Mouse (Mus musculus) lung, embryonic 16.5 days (tissue): ENCODE data around the gene Msx2. TPM values are rescaled to one million over a fixed set of nuclear protein-coding genes. Genes with fewer than 3 reads are reported as not detected.

ENCODE experiments used
- ATAC-seq: fragments of 200-750 bp; cut with Nextera tagmentation; 2 replicates; pipeline ENCODE4 v1.8.0; 2017; ENCODE audit warnings: low read depth, mild to moderate bottlenecking, moderate library complexity
- H3K27ac ChIP-seq: fragments of 300-500 bp; sonication (generic); 2 replicates; pipeline ENCODE4 v1.5.1; 2014; ENCODE audit warnings: mild to moderate bottlenecking, control low read depth, low read length
- H3K27me3 ChIP-seq: fragments of 300-500 bp; sonication (generic); 2 replicates; pipeline ENCODE4 v1.6.1; 2014; ENCODE audit warnings: low read depth, low read length, mixed read lengths; ENCODE audit not compliant: control insufficient read depth, insufficient read depth
- H3K36me3 ChIP-seq: fragments of 300-500 bp; sonication (generic); 2 replicates; pipeline ENCODE4 v1.6.1; 2014; ENCODE audit warnings: low read length; ENCODE audit not compliant: control insufficient read depth, insufficient read depth
- H3K4me1 ChIP-seq: fragments of 300-500 bp; sonication (generic); replicated peaks from 2 replicates; pipeline ENCODE4 v1.6.1; 2014; ENCODE audit warnings: low read length, mixed read lengths; ENCODE audit not compliant: control insufficient read depth, insufficient read depth
- H3K4me2 ChIP-seq: fragments of 300-500 bp; sonication (generic); 2 replicates; pipeline ENCODE4 v1.6.1; 2014; ENCODE audit warnings: low read depth, low read length, control low read depth
- H3K4me3 ChIP-seq: fragments of 300-500 bp; sonication (generic); 2 replicates; pipeline ENCODE4 v1.5.1; 2014; ENCODE audit warnings: mild to moderate bottlenecking, low read length, control low read depth
- H3K9ac ChIP-seq: fragments of 300-500 bp; sonication (generic); 2 replicates; pipeline ENCODE4 v1.6.1; 2014; ENCODE audit warnings: low read length, control low read depth
- H3K9me3 ChIP-seq: fragments of 300-500 bp; sonication (generic); 2 replicates; pipeline ENCODE4 v1.6.1; 2016; ENCODE audit warnings: low read length; ENCODE audit not compliant: control insufficient read depth
- WGBS: fragments of 180-500 bp; shearing (Covaris S2); extraction: QIAGEN DNeasy Blood & Tissue Kit; methylation state at CpG from one replicate; pipeline ENCODE4 v1.1.7; 2014; 5-methylcytosine and 5-hydroxymethylcytosine counted together
- polyA plus RNA-seq: library from polyadenylated mRNA; unstranded; fragments of >200 nt; fragmentation: Nextera tagmentation; extraction: Ambion mirVana; gene quantifications from 2 replicates; pipeline ENCODE4 v1.2.1, GENCODE M21; 2015

Gene Msx2
- polyA plus RNA-seq, 1 experiment from 2014 or later, result 0.50 TPM

GRCm38 (mm10) chr13:53441307-53442028 lies 31.4 kb downstream of the Msx2 start:
- Histone ChIP-seq H3K4me1 (no peaks in the 10 kb centered on the region), H3K9ac (no peak overlapping the region), H3K4me2 (no peak overlapping the region), H3K27ac (no peak overlapping the region), H3K9me3 (no peaks in the 10 kb centered on the region), H3K4me3 (no peak overlapping the region), H3K36me3 (no peaks in the 10 kb centered on the region), H3K27me3 (no peaks in the 10 kb centered on the region)
- no peak for ATAC-seq
- 57% methylated on average over 5 of the region's 5 CpGs for WGBS

GRCm38 (mm10) chr13:53439957-53440356 lies 32.9 kb downstream of the Msx2 start:
- no peak for ATAC-seq
- H3K4me2 ChIP-seq, result no peak overlapping the region
- H3K4me1 ChIP-seq, result no peaks in the 10 kb centered on the region
- H3K9me3 ChIP-seq, result no peaks in the 10 kb centered on the region
- no peaks in the 10 kb centered on the region for H3K27me3 ChIP-seq
- H3K27ac ChIP-seq, result no peak overlapping the region
- no peak overlapping the region for H3K4me3 ChIP-seq
- no peaks in the 10 kb centered on the region for H3K36me3 ChIP-seq
- H3K9ac ChIP-seq, result no peak overlapping the region
- WGBS, result 70% methylated on average over 3 of the region's 3 CpGs

GRCm38 (mm10) chr13:53426507-53426906 lies 46.4 kb downstream of the Msx2 start:
- Histone ChIP-seq H3K4me3 (no peak overlapping the region), H3K9ac (no peak overlapping the region), H3K4me2 (no peak overlapping the region), H3K27ac (no peak overlapping the region), H3K36me3 (no peaks in the 10 kb centered on the region), H3K4me1 (no peaks in the 10 kb centered on the region; the same call in 1 of the 2 replicates), H3K9me3 (peaks cover 3% of the 10 kb centered on the region; the same call in 1 of the 2 replicates), H3K27me3 (no peaks in the 10 kb centered on the region)
- WGBS, result 24% methylated on average over 7 of the region's 7 CpGs
- no peak for ATAC-seq

GRCm38 (mm10) chr13:53421189-53421588 lies 51.7 kb downstream of the Msx2 start:
- no peaks in the 10 kb centered on the region for H3K36me3 ChIP-seq
- H3K4me3 ChIP-seq, result no peak overlapping the region
- no peak for ATAC-seq
- no peak overlapping the region for H3K9ac ChIP-seq
- H3K27me3 ChIP-seq, result no peaks in the 10 kb centered on the region
- no peaks in the 10 kb centered on the region for H3K9me3 ChIP-seq
- WGBS, result 72% methylated on average over 4 of the region's 4 CpGs
- H3K27ac ChIP-seq, result no peak overlapping the region
- H3K4me2 ChIP-seq, result no peak overlapping the region
- no peaks in the 10 kb centered on the region; the same call in 1 of the 2 replicates for H3K4me1 ChIP-seq

GRCm38 (mm10) chr13:53420741-53421140 lies 52.1 kb downstream of the Msx2 start:
- no peaks in the 10 kb centered on the region for H3K27me3 ChIP-seq
- no peaks in the 10 kb centered on the region for H3K9me3 ChIP-seq
- H3K4me3 ChIP-seq, result no peak overlapping the region
- H3K27ac ChIP-seq, result no peak overlapping the region
- H3K4me2 ChIP-seq, result no peak overlapping the region
- no peak for ATAC-seq
- H3K9ac ChIP-seq, result no peak overlapping the region
- H3K4me1 ChIP-seq, result no peaks in the 10 kb centered on the region; the same call in 1 of the 2 replicates
- WGBS, result 70% methylated on average over 4 of the region's 4 CpGs
- H3K36me3 ChIP-seq, result no peaks in the 10 kb centered on the region

GRCm38 (mm10) chr13:53419681-53420080 lies 53.2 kb downstream of the Msx2 start:
- 62% methylated on average over 8 of the region's 8 CpGs for WGBS
- Histone ChIP-seq H3K4me2 (no peak overlapping the region), H3K9ac (no peak overlapping the region), H3K36me3 (no peaks in the 10 kb centered on the region), H3K4me1 (peaks cover 5% of the 10 kb centered on the region), H3K27me3 (no peaks in the 10 kb centered on the region), H3K27ac (no peak overlapping the region), H3K9me3 (no peaks in the 10 kb centered on the region), H3K4me3 (no peak overlapping the region)
- ATAC-seq, result no peak

- Histone ChIP-seq H3K4me3 (no peak overlapping the region), H3K9ac (no peak overlapping the region), H3K9me3 (no peaks in the 10 kb centered on the region), H3K4me2 (no peak overlapping the region), H3K36me3 (no peaks in the 10 kb centered on the region), H3K27me3 (no peaks in the 10 kb centered on the region), H3K4me1 (peaks cover 11% of the 10 kb centered on the region), H3K27ac (no peak overlapping the region)
- ATAC-seq, result no peak
- WGBS, result 92% methylated on average over 6 of the region's 6 CpGs
These were observed 55.2 kb downstream of the Msx2 start for GRCm38 (mm10) chr13:53417701-53418100.

Other genes starting within 250 kb of the Msx2 start
- 13.4 and 14.7 TPM in 2 replicates for gene Ror2, start 186.9 kb downstream of the Msx2 start, polyA plus RNA-seq
- gene Sptlc1, start 95.7 kb downstream of the Msx2 start, polyA plus RNA-seq, result 38.5 and 38.7 TPM in 2 replicates